Mouse (Mus musculus) heart, adult 18-20 months (tissue): ENCODE measurements around the gene Ttc7b. TPM values are rescaled to one million over a fixed set of nuclear protein-coding genes. Genes with fewer than 3 reads are reported as not detected.

Experiments used
- DNase-seq, 2 experiments: peaks; one replicate each; pipeline ENCODE4 v3.0.0; 2021 to 2022; ENCODE audit warnings: mixed read lengths in 1 of 2
- total RNA-seq, 2 experiments: library from RNA; stranded (reverse); gene quantifications; 2 replicates each; pipeline ENCODE4 v1.2.3; 2021

The Ttc7b gene
- total RNA-seq, 2 experiments from 2014 or later, result 74.6 to 79.1 TPM

- no peak for DNase-seq
These were observed 72.8 kb downstream of the Ttc7b start for GRCm38 (mm10) chr12:100447701-100448277.

DNA sequence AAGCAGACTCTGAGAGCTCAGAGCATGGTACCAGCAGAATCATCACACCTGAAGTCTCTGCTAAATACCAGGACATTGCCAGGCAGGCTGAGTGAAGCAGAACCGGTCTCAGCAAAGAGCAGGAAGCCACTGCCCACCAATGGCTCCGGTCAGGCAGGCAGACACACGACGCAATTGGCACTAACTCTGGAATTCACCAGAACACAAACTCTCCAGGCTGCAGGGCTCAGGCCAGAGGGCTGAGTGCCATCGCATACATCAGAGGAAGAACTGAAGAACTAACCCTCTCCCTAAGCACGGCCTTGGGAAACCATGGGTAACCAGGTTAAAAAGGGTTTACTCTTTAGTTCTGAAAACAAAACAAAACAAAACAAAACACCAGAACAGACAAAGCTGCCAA lies 73.5 kb downstream of the Ttc7b start:
- DNase-seq, result peak; percentile 47 to 52

DNA sequence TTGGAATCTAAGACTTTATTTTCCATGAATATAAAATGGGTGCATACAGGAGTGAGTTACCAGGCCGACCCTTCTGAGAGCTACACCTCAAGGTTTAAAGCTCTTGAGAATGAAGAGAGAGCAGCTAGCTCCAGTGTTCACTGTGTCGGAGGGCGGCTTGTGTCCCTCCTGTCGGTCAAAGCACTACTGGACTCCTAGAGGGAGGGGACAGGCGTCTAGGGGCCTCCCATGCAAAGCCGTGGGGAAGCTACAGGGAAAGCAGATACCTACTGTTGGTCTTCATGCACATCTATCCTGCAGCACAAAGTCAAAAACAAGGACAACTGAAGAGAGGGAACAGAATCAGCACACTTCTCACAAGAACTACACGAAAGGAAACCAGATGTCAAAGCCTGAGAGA lies 74.9 kb downstream of the Ttc7b start:
- no peak for DNase-seq

- peak; percentile 22 to 31 for DNase-seq
These were observed 75.4 kb downstream of the Ttc7b start for GRCm38 (mm10) chr12:100445271-100445670.

DNA sequence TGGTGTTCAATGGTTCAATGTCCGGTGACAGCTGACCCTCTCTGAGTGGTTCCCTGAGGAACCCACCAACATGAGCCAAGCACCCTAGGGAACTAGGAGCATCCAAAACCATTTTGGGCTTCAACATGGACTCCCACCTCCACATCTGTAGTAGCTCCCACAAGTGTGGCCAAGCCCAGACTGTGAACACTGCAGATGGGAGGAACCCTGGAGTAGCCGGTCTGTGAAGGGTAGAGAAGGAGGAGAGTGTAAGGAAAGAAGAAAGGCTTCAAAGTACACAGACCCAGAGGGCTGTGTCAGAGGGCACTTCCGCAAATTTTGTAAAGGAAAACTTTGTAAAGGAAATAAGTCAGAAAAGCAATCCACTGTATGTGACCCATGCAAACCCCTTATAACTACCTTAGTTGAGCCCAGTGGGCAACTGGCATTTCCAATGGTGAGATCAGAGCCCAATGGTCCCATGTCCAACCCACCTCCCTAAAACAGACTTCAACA lies 75.9 kb downstream of the Ttc7b start:
- peak in 1 of 2 experiments; percentile 10 for DNase-seq

DNA sequence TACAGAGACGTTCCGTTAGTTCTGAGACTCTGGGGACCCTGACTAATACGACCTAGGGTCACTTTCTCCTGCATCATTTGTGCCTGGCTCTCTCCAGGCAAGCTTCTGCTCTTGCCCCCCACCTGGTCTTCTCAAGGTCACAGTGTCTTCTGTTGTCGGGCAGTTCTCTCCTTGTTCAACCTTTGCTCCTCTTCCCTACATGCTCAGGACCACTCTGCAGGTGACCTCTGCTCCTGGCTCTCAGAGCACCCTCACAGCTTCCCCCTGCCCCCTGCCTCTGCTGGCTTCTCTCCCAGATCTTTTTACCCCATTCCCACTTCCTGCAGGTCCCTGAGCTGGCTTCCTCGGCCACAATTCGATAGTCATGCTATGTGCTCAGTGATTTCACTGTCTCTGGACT lies 77.2 kb downstream of the Ttc7b start:
- DNase-seq, result no peak

GRCm38 (mm10) chr12:100441609-100442008 lies 79.0 kb downstream of the Ttc7b start:
- no peak for DNase-seq

DNA sequence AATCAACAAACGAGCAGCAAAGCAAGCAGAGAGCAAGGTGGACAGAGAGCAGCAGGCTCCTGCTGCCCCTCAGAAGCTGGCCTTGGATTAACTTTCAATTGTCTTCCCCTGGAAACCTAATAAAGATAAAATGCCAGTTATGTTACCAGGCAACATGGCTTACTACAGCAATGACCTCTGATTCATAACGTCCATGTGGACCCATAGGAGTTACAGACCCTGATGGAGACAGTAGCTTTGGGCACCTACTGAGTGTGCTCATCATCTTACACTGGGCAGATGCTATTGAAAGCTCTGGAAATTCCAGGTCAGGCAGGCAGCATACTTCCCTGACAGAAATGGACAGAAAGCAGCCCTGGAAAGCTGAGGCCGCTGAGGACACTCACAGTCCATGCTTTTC lies 80.7 kb downstream of the Ttc7b start:
- DNase-seq, result peak in 1 of 2 experiments; percentile 31

- peak; percentile 20 to 46 for DNase-seq
These were observed 81.4 kb downstream of the Ttc7b start for GRCm38 (mm10) chr12:100439145-100439755.

DNA sequence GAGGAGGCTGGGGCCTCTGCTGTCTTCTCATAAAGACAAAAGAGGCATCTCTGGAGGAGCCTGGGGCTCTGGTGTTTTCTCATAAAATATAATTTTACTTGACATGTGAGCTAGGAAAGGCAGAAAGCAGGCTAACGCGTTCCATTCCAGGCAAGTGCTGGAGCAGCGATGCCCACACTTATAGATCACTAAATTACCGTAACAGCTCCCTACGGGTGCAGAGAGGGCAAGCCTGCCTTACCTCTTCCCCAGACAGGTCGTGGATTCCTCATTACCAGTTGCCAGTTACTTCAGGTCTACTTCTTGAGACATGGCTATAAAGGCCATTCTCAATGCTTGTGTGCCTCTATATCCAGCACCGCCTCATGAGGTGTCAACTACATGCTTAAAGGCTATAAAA lies 82.1 kb downstream of the Ttc7b start:
- DNase-seq, result peak in 1 of 2 experiments; percentile 4

DNA sequence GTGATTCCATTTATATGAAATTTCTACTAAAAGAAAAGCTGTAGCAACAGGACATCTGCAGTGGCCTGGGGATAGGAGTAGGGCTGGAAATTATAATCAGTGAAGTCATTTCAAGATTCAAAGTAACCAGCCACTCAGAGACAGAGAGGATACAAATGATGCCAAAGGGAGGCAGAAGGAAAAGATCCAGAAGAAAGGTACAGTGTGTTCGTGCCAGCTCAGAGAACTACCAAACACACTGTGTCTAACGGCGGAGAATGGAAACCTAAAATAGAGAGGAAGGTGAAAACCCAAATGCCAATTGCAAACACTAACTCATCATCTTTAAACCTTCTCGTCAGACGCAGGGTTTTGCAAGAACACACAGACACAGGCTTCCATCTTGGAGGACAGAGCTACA lies 82.8 kb downstream of the Ttc7b start:
- DNase-seq, result no peak

GRCm38 (mm10) chr12:100435763-100436162 lies 84.9 kb downstream of the Ttc7b start:
- DNase-seq, result no peak

DNA sequence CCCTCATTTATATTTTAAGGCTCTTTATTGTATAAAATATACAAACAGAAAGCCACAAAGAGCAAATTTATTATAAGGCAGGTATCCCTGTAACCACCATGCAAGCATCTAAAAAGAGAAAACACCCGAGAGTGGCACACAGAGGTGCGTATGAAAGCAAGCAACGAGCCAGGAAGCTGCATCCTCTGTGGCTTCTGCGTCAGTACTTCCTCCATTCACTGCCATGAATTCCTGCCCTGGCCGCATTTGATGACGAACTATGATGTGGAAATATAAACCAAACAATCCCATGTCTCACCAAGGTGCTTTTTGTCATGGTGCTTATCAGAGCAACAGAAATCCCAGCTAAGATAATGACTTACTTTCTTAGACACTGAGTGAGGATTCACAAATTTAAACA lies 88.8 kb downstream of the Ttc7b start:
- DNase-seq, result peak in 1 of 2 experiments; percentile 11

- DNase-seq, result no peak
These were observed 91.1 kb downstream of the Ttc7b start for GRCm38 (mm10) chr12:100429414-100430114.

DNA sequence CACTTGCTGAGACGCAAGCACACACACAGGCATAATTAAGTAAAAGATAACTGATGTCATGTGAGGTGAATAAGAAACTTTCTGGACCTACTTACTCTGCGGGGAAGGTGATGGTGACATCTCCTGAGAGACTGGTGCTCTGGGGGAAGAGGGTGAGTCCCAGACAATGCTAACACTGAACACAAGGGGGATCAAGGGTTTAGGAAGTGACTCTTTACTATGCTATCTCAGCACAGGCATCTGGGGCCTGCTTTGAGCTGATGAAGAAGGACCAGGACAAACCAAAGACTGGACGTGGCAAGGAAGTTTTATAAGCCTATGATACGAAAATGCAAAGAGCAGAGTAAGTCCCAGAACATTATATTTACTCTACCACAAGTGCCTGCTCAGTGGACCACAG lies 92.4 kb downstream of the Ttc7b start:
- no peak for DNase-seq

GRCm38 (mm10) chr12:100426212-100426611 lies 94.4 kb downstream of the Ttc7b start:
- DNase-seq, result peak in 1 of 2 experiments; percentile 41

- DNase-seq, result no peak
These were observed 95.6 kb downstream of the Ttc7b start for GRCm38 (mm10) chr12:100425028-100425427.

- peak in 1 of 2 experiments; percentile 23 for DNase-seq
These were observed 98.3 kb downstream of the Ttc7b start for GRCm38 (mm10) chr12:100422286-100422820.

- peak; percentile 63 to 69 for DNase-seq
These were observed 99.1 kb downstream of the Ttc7b start for GRCm38 (mm10) chr12:100421538-100421937.

DNA sequence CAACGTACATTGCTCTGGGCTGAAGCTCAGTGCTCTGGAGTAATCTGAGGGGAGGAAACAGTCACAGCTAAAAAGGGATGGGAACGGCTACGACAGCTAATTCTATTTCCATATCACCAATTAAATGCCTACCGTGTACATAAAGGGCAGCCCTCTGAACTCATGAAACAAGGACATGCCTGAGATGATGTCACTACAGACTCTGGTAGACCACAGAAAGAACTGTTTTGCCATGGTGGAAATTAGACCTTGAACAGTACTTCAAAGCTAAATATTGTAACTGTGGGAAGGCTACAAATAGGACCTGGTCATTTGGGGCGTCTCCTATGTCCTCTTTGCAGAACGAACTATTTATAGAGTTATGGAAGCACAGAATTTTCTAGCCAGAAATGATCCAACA lies 99.7 kb downstream of the Ttc7b start:
- no peak for DNase-seq

DNA sequence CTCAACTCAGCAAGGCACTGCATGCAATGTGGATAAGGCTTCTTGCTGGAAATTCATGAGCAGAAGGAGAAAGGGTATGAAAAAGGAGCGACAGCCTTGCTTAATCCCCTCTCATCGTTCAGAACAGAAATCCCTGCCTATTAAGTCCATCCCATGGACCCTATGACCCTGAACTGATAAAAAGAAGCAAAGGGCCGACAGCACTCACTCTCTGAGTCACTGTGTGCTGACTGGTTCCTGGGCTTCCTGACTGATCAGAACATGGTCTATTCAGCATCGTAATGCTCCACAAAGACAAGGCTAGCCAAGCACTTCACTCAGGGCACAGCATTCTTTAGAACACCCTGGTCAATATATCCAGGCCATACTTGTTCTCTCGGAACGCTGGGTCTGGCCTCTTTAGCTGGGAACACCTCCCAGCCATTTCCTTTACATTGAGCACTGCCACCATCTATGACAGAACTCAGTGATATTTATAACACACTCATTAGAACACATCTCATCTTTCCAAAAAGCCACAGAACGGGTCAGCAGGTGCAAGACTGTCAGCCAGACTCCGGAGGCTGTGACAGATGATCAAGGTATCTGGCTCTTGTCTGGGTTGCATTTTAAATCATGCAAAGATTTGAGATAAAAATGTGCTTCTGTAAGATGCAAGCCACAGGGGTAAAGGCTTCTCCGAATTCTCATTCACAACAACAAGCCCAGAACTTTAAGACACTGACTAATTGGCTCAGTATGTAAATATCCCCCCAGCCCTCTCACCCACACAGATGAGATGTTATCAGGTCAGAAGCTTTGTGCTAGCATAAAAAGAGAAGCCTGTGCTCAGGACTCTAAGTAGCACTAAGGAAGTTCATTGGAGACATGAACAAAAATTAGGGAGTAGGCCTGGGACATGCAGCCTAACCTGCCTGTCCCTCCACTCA lies 100.4 kb downstream of the Ttc7b start:
- no peak for DNase-seq

GRCm38 (mm10) chr12:100415802-100416201 lies 104.8 kb downstream of the Ttc7b start:
- DNase-seq, result no peak
